ENCODE assay signal across 10 mouse cellular contexts in genomic region chr6:51332841-51333240, GRCm38 (mm10).
DNase-seq lines count a peak whose midpoint lies in the region; ATAC-seq and TF ChIP-seq lines count a peak whose summit lies in the region.
"Had no signal": no experiment of that assay in that cellular context is flagged by ENCODE, and none has a peak within 500 bp of the region (broad histone marks: within the 10 kb centered on the region; RNA-seq: fewer than 3 reads in every experiment).

No protein-coding gene starts in this region.

- no peak overlapping the region for H3K9ac ChIP-seq in hindbrain, embryonic 11.5 days (ENCODE audit: low read depth, low read length)
- H3K9ac ChIP-seq in CH12.LX (ENCODE audit: insufficient read depth, low read depth) = peak overlapping the region; percentile 50; the same call in 1 of the 2 replicates
- no peak overlapping the region for H3K9ac ChIP-seq in hindbrain, postnatal 0 days (replicated peaks; ENCODE audit: low read length)

- no peaks in the 10 kb centered on the region for H3K27me3 ChIP-seq in hindbrain, embryonic 10.5 days (ENCODE audit: insufficient read depth, poor library complexity, severe bottlenecking)
- H3K27me3 ChIP-seq in hindbrain, embryonic 11.5 days (ENCODE audit: control insufficient read depth, insufficient read depth, low read length) = no peaks in the 10 kb centered on the region
- H3K27me3 ChIP-seq in CH12.LX (replicated peaks) = no peaks in the 10 kb centered on the region
- H3K27me3 ChIP-seq in hindbrain, postnatal 0 days (ENCODE audit: insufficient read depth, low read length) = 0 out of 2 replicates have a peak, but pooled peaks cover 4% of the 10 kb centered on the region

- H3K9me3 ChIP-seq in hindbrain, embryonic 10.5 days = no peaks in the 10 kb centered on the region
- no peaks in the 10 kb centered on the region for H3K9me3 ChIP-seq in hindbrain, embryonic 11.5 days (ENCODE audit: control insufficient read depth, low read length)
- H3K9me3 ChIP-seq in CH12.LX (replicated peaks; ENCODE audit: low read length) = peaks cover 26% of the 10 kb centered on the region
- H3K9me3 ChIP-seq in hindbrain, postnatal 0 days (ENCODE audit: low read length) = no peaks in the 10 kb centered on the region

- 50% methylated on average over 11 of the region's 11 CpGs for WGBS in hindbrain, embryonic 10.5 days
- WGBS in hindbrain, embryonic 11.5 days = 51% methylated on average over 11 of the region's 11 CpGs
- WGBS in hindbrain, postnatal 0 days = 30% methylated on average over 11 of the region's 11 CpGs

- no peak for TF ChIP-seq RAD21 in CH12.LX (IDR thresholded peaks at IDR 0.05; ENCODE audit: low read depth, low read length)

- H3K79me2 ChIP-seq in CH12.LX (replicated peaks; ENCODE audit: control insufficient read depth, extremely low read depth, insufficient read depth, poor library complexity, severe bottlenecking) = peaks cover 28% of the 10 kb centered on the region

- in situ Hi-C loops in CH12.LX (cut with MboI; ENCODE audit: low pct_ligation_motif_present, low pct_unique_long_range_greater_than_20kb, low sequenced_read_pairs) = no loop called here

- H3K36me3 ChIP-seq in hindbrain, embryonic 10.5 days = no peaks in the 10 kb centered on the region
- H3K36me3 ChIP-seq in hindbrain, embryonic 11.5 days (ENCODE audit: control insufficient read depth, insufficient read depth, low read length) = no peaks in the 10 kb centered on the region
- peaks cover 4 to 48% of the 10 kb centered on the region in 2 experiments for H3K36me3 ChIP-seq in CH12.LX (replicated peaks in 1 of 2; ENCODE audit: control insufficient read depth in 1 of 2, insufficient read depth in 1 of 2, low read length in 1 of 2)
- no peaks in the 10 kb centered on the region for H3K36me3 ChIP-seq in hindbrain, postnatal 0 days (ENCODE audit: insufficient read depth, low read length)

- no peak for TF ChIP-seq EP300 in CH12.LX (IDR thresholded peaks at IDR 0.05; ENCODE audit: low read length)

- H3K27ac ChIP-seq in hindbrain, embryonic 10.5 days = peak overlapping the region; percentile 5; the same call in 1 of the 2 replicates
- H3K27ac ChIP-seq in hindbrain, embryonic 11.5 days (ENCODE audit: low read depth, low read length) = no peak overlapping the region
- H3K27ac ChIP-seq in CH12.LX (ENCODE audit: insufficient read depth, low read depth) = no peak overlapping the region
- no peak overlapping the region for H3K27ac ChIP-seq in hindbrain, postnatal 0 days

- TF ChIP-seq CTCF in CH12.LX (conservative IDR thresholded peaks at IDR 0.05 in 1 of 2, IDR thresholded peaks at IDR 0.05 in 1 of 2; ENCODE audit: low read depth in 2 of 2, low read length in 2 of 2) = no peak
- TF ChIP-seq CTCF in hindbrain, postnatal 0 days (IDR thresholded peaks at IDR 0.05; ENCODE audit: low read depth) = no peak

- H3K4me2 ChIP-seq in hindbrain, embryonic 11.5 days (replicated peaks; ENCODE audit: low read depth, low read length) = no peak overlapping the region
- peak overlapping the region; percentile 94 for H3K4me2 ChIP-seq in CH12.LX (ENCODE audit: insufficient read depth, low read depth, poor library complexity, severe bottlenecking)
- 0 out of 2 replicates have a peak overlapping the region, but pooled peaks have one; percentile 16 for H3K4me2 ChIP-seq in hindbrain, postnatal 0 days (ENCODE audit: low read depth, low read length)

- H3K4me3 ChIP-seq in hindbrain, embryonic 10.5 days = no peak overlapping the region
- no peak overlapping the region for H3K4me3 ChIP-seq in hindbrain, embryonic 11.5 days (ENCODE audit: low read depth, low read length)
- peak overlapping the region; percentile 66 to 76 (median 67) for H3K4me3 ChIP-seq in CH12.LX (replicated peaks in 1 of 3; ENCODE audit: low read depth in 2 of 3, low read length in 2 of 3, poor library complexity in 1 of 3)
- no peak overlapping the region for H3K4me3 ChIP-seq in hindbrain, postnatal 0 days (ENCODE audit: low read length)
- H3K4me3 ChIP-seq: erythroblast, embryonic 14.5 days had no signal

- no peak for ATAC-seq in hindbrain, embryonic 11.5 days (ENCODE audit: low FRiP score)
- 0 out of 2 replicates have a peak, but pooled peaks have one; percentile 21 for ATAC-seq in hindbrain, postnatal 0 days

- dilution Hi-C loops in CH12.LX (cut with MboI; ENCODE audit: extremely low pct_ligation_motif_present, extremely low pct_unique_long_range_greater_than_20kb, low sequenced_read_pairs) = no loop called here

- no peak for TF ChIP-seq POLR2A in CH12.LX (IDR thresholded peaks at IDR 0.05; ENCODE audit: low read depth, low read length)

- H3K4me1 ChIP-seq in hindbrain, embryonic 10.5 days (replicated peaks) = peaks cover 38% of the 10 kb centered on the region
- H3K4me1 ChIP-seq in hindbrain, embryonic 11.5 days (replicated peaks; ENCODE audit: control insufficient read depth, insufficient read depth, low read length) = peaks cover 2% of the 10 kb centered on the region
- H3K4me1 ChIP-seq in CH12.LX (ENCODE audit: control insufficient read depth in 1 of 2, insufficient read depth in 2 of 2) = peaks cover 16 to 45% of the 10 kb centered on the region in 2 experiments
- peaks cover 18% of the 10 kb centered on the region for H3K4me1 ChIP-seq in hindbrain, postnatal 0 days (ENCODE audit: insufficient read depth, low read length)

- no peak for DNase-seq in hindbrain, embryonic 10.5 days (ENCODE audit: low spot score)
- DNase-seq in hindbrain, embryonic 11.5 days (ENCODE audit: low spot score) = no peak
- no peak for DNase-seq in CH12.LX (ENCODE audit: extremely low read depth)
- peak; percentile 70 for DNase-seq in fat pad, adult 2 months (ENCODE audit: extremely low read depth, low read depth, low spot score)
- peak; percentile 61 for DNase-seq in hindbrain, postnatal 0 days (ENCODE audit: low spot score)
- DNase-seq in spleen, postnatal 10 days (ENCODE audit: low spot score in 2 of 2) = no peak
- no peak for DNase-seq in frontal cortex, adult 2 months (ENCODE audit: extremely low spot score in 1 of 2, low spot score in 1 of 2)
- DNase-seq in cerebellum, adult 9-11 months = no peak
- DNase-seq: layer of hippocampus, postnatal 36 days had no signal

TF ChIP-seq in CH12.LX, 34 proteins besides CTCF, POLR2A, EP300 and RAD21:
- TF ChIP-seq TBP (conservative IDR thresholded peaks at IDR 0.05; ENCODE audit: low read depth, low read length) = no peak
- TF ChIP-seq PAX5 (IDR thresholded peaks at IDR 0.05; ENCODE audit: low read length) = no peak
- TF ChIP-seq MYC (IDR thresholded peaks at IDR 0.05; ENCODE audit: low read depth, low read length) = no peak
- TF ChIP-seq MAZ (IDR thresholded peaks at IDR 0.05; ENCODE audit: low read depth, low read length) = no peak
- no peak for TF ChIP-seq SIN3A (IDR thresholded peaks at IDR 0.05; ENCODE audit: low read length)
- TF ChIP-seq POLR2AphosphoS2 (IDR thresholded peaks at IDR 0.05; ENCODE audit: low read depth, low read length) = no peak
- TF ChIP-seq GABPA (IDR thresholded peaks at IDR 0.05; ENCODE audit: insufficient replicate concordance, low read depth, low read length) = no peak
- no peak for TF ChIP-seq ELF1 (IDR thresholded peaks at IDR 0.05; ENCODE audit: low read depth, low read length)
- TF ChIP-seq ZMIZ1 (IDR thresholded peaks at IDR 0.05; ENCODE audit: low read depth, low read length) = no peak
- TF ChIP-seq TCF12 (IDR thresholded peaks at IDR 0.05; ENCODE audit: low read depth, low read length) = no peak
- no peak for TF ChIP-seq MEF2A (IDR thresholded peaks at IDR 0.05; ENCODE audit: borderline replicate concordance, low read depth, low read length)
- TF ChIP-seq HCFC1 (IDR thresholded peaks at IDR 0.05; ENCODE audit: low read depth, low read length) = no peak
- no peak for TF ChIP-seq NELFE (IDR thresholded peaks at IDR 0.05; ENCODE audit: low read depth, low read length)
- TF ChIP-seq MAFK (IDR thresholded peaks at IDR 0.05; ENCODE audit: insufficient replicate concordance, low read length) = no peak
- TF ChIP-seq CHD2 (IDR thresholded peaks at IDR 0.05; ENCODE audit: low read length) = no peak
- TF ChIP-seq E2F4 (IDR thresholded peaks at IDR 0.05; ENCODE audit: insufficient replicate concordance, low read depth, low read length) = no peak
- no peak for TF ChIP-seq JUND (conservative IDR thresholded peaks at IDR 0.05; ENCODE audit: low read depth, low read length)
- no peak for TF ChIP-seq MAX (IDR thresholded peaks at IDR 0.05; ENCODE audit: low read length)
- no peak for TF ChIP-seq RCOR1 (conservative IDR thresholded peaks at IDR 0.05; ENCODE audit: low read depth, low read length)

Comparison
In these comparisons a context has a peak if more than half of its experiments do, and no peak if none do; other contexts are left out.
1. DNase-seq: peak in fat pad, adult 2 months (single experiment) and hindbrain, postnatal 0 days (single experiment); none in hindbrain, embryonic 10.5 days (single experiment), hindbrain, embryonic 11.5 days (single experiment), CH12.LX (single experiment), spleen, postnatal 10 days (0 of 2), frontal cortex, adult 2 months (0 of 2) and cerebellum, adult 9-11 months (single experiment).
2. H3K4me3 ChIP-seq: peak in CH12.LX (3 of 3); none in hindbrain, embryonic 10.5 days (single experiment), hindbrain, embryonic 11.5 days (single experiment) and hindbrain, postnatal 0 days (single experiment).